Mouse (Mus musculus): ENCODE measurements around the gene Samt2. TPM values are rescaled to one million over a fixed set of nuclear protein-coding genes. Genes with fewer than 3 reads are reported as not detected.
"Not testable (repeated sequence)": the region's sequence is repeated elsewhere in the genome, so short reads cannot be mapped to it uniquely, and the experiment has no call there.

Samt2 gene
- total RNA-seq (2021): not detected
- long read RNA-seq, experiment 1: 0 reads
- long read RNA-seq, experiment 2: 0 reads

DNA sequence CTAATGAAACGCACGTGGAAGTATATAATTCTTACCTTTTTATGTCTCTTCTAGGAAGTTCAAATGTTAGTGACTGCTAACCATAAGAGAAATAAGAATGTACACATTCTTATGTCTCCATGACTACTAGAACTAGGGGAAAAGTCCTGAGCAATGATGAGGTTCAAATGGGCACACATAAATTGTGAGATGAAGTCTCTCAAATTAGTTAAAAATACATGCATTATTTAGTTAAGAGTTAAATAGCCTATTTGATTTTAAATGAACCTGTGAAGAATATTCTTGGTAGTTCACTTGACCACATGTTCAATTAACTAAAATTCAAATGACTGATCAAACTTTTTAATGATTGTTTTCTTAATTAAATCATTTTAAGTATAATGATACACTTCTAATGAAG is at the start of gene Samt2:
Gene Samt2, minus strand, starts transcription at position 101 of the 400 bp plus-strand sequence.
- DNase-seq: not testable (repeated sequence)

Other genes starting within 250 kb of the Samt2 start
- not detected for gene 4930524N10Rik, start 236.0 kb downstream of the Samt2 start, total RNA-seq (2021)
- gene Samt4, start 97.4 kb downstream of the Samt2 start, total RNA-seq (2021): not detected

All from gastrocnemius, postnatal 10 days (tissue).